ENCODE assay signal across 8 mouse cellular contexts in the genomic region with DNA sequence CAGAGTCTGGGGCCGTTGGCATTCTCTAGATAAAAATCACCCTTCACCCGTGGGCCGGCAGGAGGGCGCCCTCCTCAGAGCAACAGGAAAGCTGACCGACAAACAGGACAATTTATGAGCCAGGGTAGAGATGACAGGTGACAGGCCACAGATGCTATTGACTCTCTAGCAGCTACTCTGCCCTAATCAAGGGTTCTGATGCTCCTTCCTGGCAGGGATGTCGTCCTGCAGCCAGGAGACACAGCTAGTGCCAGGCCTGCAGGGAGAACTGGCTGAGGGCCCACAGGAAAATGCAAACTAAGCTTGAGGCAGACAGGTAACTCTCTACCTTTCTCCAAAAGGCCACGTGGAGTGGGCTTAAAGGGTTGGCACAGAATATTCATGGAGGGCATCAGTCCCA. TPM values are rescaled to one million over a fixed set of nuclear protein-coding genes. Genes with fewer than 3 reads are reported as not detected.
DNase-seq lines count a peak whose midpoint lies in the region; ATAC-seq and TF ChIP-seq lines count a peak whose summit lies in the region.

No protein-coding gene starts in this region.

- TF ChIP-seq EP300 in ES-Bruce4 (IDR thresholded peaks at IDR 0.05; ENCODE audit: insufficient read depth, low read depth, low read length), result no peak

- peak overlapping the region; percentile 90 for H3K27ac ChIP-seq in heart, embryonic 10.5 days
- no peak overlapping the region for H3K27ac ChIP-seq in ES-Bruce4 (ENCODE audit: insufficient read depth, low read length)
- H3K27ac ChIP-seq in embryonic facial prominence, embryonic 15.5 days (replicated peaks), result peak overlapping the region; percentile 79; the same call in 1 of the 2 replicates
- H3K27ac ChIP-seq in limb, embryonic 15.5 days, result no peak overlapping the region

- H3K36me3 ChIP-seq in heart, embryonic 10.5 days, result peaks cover 6% of the 10 kb centered on the region
- no peaks in the 10 kb centered on the region; the same call in 1 of the 2 replicates for H3K36me3 ChIP-seq in ES-Bruce4 (ENCODE audit: control insufficient read depth, insufficient read depth, low read length, poor library complexity, severe bottlenecking)
- H3K36me3 ChIP-seq in embryonic facial prominence, embryonic 15.5 days, result peaks cover 9% of the 10 kb centered on the region
- H3K36me3 ChIP-seq in limb, embryonic 15.5 days, result peaks cover 10% of the 10 kb centered on the region

- peaks cover 45% of the 10 kb centered on the region for H3K4me1 ChIP-seq in heart, embryonic 10.5 days
- no peaks in the 10 kb centered on the region for H3K4me1 ChIP-seq in ES-Bruce4 (ENCODE audit: control insufficient read depth, insufficient read depth, low read length)
- peaks cover 39% of the 10 kb centered on the region for H3K4me1 ChIP-seq in embryonic facial prominence, embryonic 15.5 days
- H3K4me1 ChIP-seq in limb, embryonic 15.5 days, result peaks cover 42% of the 10 kb centered on the region

- TF ChIP-seq POLR2A in ES-Bruce4 (IDR thresholded peaks at IDR 0.05; ENCODE audit: insufficient read depth, low read length), result no peak

- TF ChIP-seq CTCF in ES-Bruce4 (IDR thresholded peaks at IDR 0.05; ENCODE audit: low read depth, low read length), result no peak

- peak overlapping the region; percentile 91 for H3K4me2 ChIP-seq in embryonic facial prominence, embryonic 15.5 days (replicated peaks)
- H3K4me2 ChIP-seq in limb, embryonic 15.5 days, result peak overlapping the region; percentile 92

- H3K27me3 ChIP-seq in heart, embryonic 10.5 days (ENCODE audit: insufficient read depth, poor library complexity, severe bottlenecking), result peaks cover 26% of the 10 kb centered on the region
- 0 out of 2 replicates have a peak, but pooled peaks cover 3% of the 10 kb centered on the region for H3K27me3 ChIP-seq in ES-Bruce4 (ENCODE audit: control insufficient read depth, insufficient read depth, low read length, poor library complexity, severe bottlenecking)
- H3K27me3 ChIP-seq in embryonic facial prominence, embryonic 15.5 days, result peaks cover 20% of the 10 kb centered on the region
- peaks cover 30% of the 10 kb centered on the region for H3K27me3 ChIP-seq in limb, embryonic 15.5 days

- ATAC-seq in embryonic facial prominence, embryonic 15.5 days (ENCODE audit: insufficient number of reproducible peaks, low FRiP score, low TSS enrichment, low read depth), result no peak
- no peak for ATAC-seq in limb, embryonic 15.5 days (ENCODE audit: insufficient number of reproducible peaks, low FRiP score, low TSS enrichment, low read depth)

- H3K9me3 ChIP-seq in heart, embryonic 10.5 days, result no peaks in the 10 kb centered on the region
- H3K9me3 ChIP-seq in ES-Bruce4 (replicated peaks; ENCODE audit: control insufficient read depth, insufficient read depth, low read length, poor library complexity, severe bottlenecking), result no peaks in the 10 kb centered on the region
- no peaks in the 10 kb centered on the region for H3K9me3 ChIP-seq in embryonic facial prominence, embryonic 15.5 days (replicated peaks)
- H3K9me3 ChIP-seq in limb, embryonic 15.5 days, result no peaks in the 10 kb centered on the region

- peak overlapping the region; percentile 66 for H3K9ac ChIP-seq in ES-Bruce4 (ENCODE audit: low read depth, poor library complexity, severe bottlenecking)
- H3K9ac ChIP-seq in embryonic facial prominence, embryonic 15.5 days, result peak overlapping the region; percentile 63
- 0 out of 2 replicates have a peak overlapping the region, but pooled peaks have one; percentile 77 for H3K9ac ChIP-seq in limb, embryonic 15.5 days

- WGBS in heart, embryonic 10.5 days, result 15% methylated on average over 7 of the region's 7 CpGs
- 29% methylated on average over 7 of the region's 7 CpGs for WGBS in embryonic facial prominence, embryonic 15.5 days
- WGBS in limb, embryonic 15.5 days, result 14% methylated on average over 7 of the region's 7 CpGs

- intact Hi-C loops in left cerebral cortex, postnatal 25 days (cut with DNase I), result loop anchor here (2.0 kb wide), 1 partner anchor 66 kb away; no protein-coding TSS in a partner anchor

- no peak for DNase-seq in heart, embryonic 10.5 days (ENCODE audit: low spot score)
- DNase-seq in heart, adult 8-10 months (ENCODE audit: low spot score), result no peak
- DNase-seq in left cerebral cortex, postnatal 25 days (ENCODE audit: low spot score in 2 of 2), result no peak
- no peak for DNase-seq in embryo, embryonic 9.5 days (ENCODE audit: extremely low spot score)
- DNase-seq in gastrocnemius, postnatal 10 days, result no peak

- peak overlapping the region; percentile 83 for H3K4me3 ChIP-seq in heart, embryonic 10.5 days
- H3K4me3 ChIP-seq in ES-Bruce4 (ENCODE audit: low read depth, low read length), result peak overlapping the region; percentile 89
- peak overlapping the region; percentile 76 for H3K4me3 ChIP-seq in embryonic facial prominence, embryonic 15.5 days (replicated peaks)
- peak overlapping the region; percentile 75 for H3K4me3 ChIP-seq in limb, embryonic 15.5 days

RNA-seq across cellular contexts. Expression of gene Impdh1, which starts 5.0 kb away (rescaled TPM):
- polyA plus RNA-seq in heart, embryonic 10.5 days (2016; fragmentation: Nextera tagmentation; extraction: Ambion mirVana), result 50.7 and 54.0 TPM in 2 replicates
- total RNA-seq in heart, adult 8-10 months (2022), result 10 to 100 TPM; 16.5 to 24.0 (median 20.5) TPM
- polyA plus RNA-seq in ES-Bruce4 (2011; ENCODE audit: insufficient read depth, insufficient read length, low read depth, missing spikeins), result 25.7 and 29.8 TPM in 2 replicates
- polyA plus RNA-seq in embryonic facial prominence, embryonic 15.5 days (2015; fragmentation: Nextera tagmentation; extraction: Ambion mirVana), result 51.0 and 60.5 TPM in 2 replicates
- 50.4 and 56.8 TPM in 2 replicates for polyA plus RNA-seq in limb, embryonic 15.5 days (2015; fragmentation: Nextera tagmentation; extraction: Ambion mirVana)
- total RNA-seq in left cerebral cortex, postnatal 25 days (2021), result 10 to 100 TPM; 66.1 to 68.8 TPM
- total RNA-seq in gastrocnemius, postnatal 10 days (2021), result 10 to 100 TPM; 23.4 to 24.7 TPM

RNA-seq across cellular contexts. Expression of gene Prrt4, which starts 31.8 kb away (rescaled TPM):
- 3.2 and 4.3 TPM in 2 replicates for polyA plus RNA-seq in heart, embryonic 10.5 days (2016; fragmentation: Nextera tagmentation; extraction: Ambion mirVana)
- 1 to 10 TPM; 2.2 to 3.2 (median 2.9) TPM for total RNA-seq in heart, adult 8-10 months (2022)
- 0.20 and 0.52 TPM in 2 replicates for polyA plus RNA-seq in ES-Bruce4 (2011; ENCODE audit: insufficient read depth, insufficient read length, low read depth, missing spikeins)
- polyA plus RNA-seq in embryonic facial prominence, embryonic 15.5 days (2015; fragmentation: Nextera tagmentation; extraction: Ambion mirVana), result 0.59 and 0.79 TPM in 2 replicates
- polyA plus RNA-seq in limb, embryonic 15.5 days (2015; fragmentation: Nextera tagmentation; extraction: Ambion mirVana), result 0.67 and 0.83 TPM in 2 replicates
- 1 to 10 TPM; 2.4 to 2.9 TPM for total RNA-seq in left cerebral cortex, postnatal 25 days (2021)
- total RNA-seq in gastrocnemius, postnatal 10 days (2021), result 1 to 10 TPM in 1 of 2 experiments, under 1 TPM in 1; 0.78 to 1.2 TPM

RNA-seq across cellular contexts. Expression of gene Rbm28, which starts 46.3 kb away (rescaled TPM):
- 30.0 and 44.4 TPM in 2 replicates for polyA plus RNA-seq in heart, embryonic 10.5 days (2016; fragmentation: Nextera tagmentation; extraction: Ambion mirVana)
- 10 to 100 TPM; 15.1 to 19.7 (median 18.9) TPM for total RNA-seq in heart, adult 8-10 months (2022)
- polyA plus RNA-seq in ES-Bruce4 (2011; ENCODE audit: insufficient read depth, insufficient read length, low read depth, missing spikeins), result 94.5 and 97.0 TPM in 2 replicates
- 33.1 and 35.8 TPM in 2 replicates for polyA plus RNA-seq in embryonic facial prominence, embryonic 15.5 days (2015; fragmentation: Nextera tagmentation; extraction: Ambion mirVana)
- 30.7 and 31.5 TPM in 2 replicates for polyA plus RNA-seq in limb, embryonic 15.5 days (2015; fragmentation: Nextera tagmentation; extraction: Ambion mirVana)
- total RNA-seq in left cerebral cortex, postnatal 25 days (2021), result 10 to 100 TPM; 38.7 to 45.7 TPM
- total RNA-seq in gastrocnemius, postnatal 10 days (2021), result 10 to 100 TPM; 16.7 to 19.0 TPM

Comparison
In these comparisons a context has a peak if more than half of its experiments do, and no peak if none do; other contexts are left out.
1. H3K27ac ChIP-seq: peak in heart, embryonic 10.5 days (single experiment) and embryonic facial prominence, embryonic 15.5 days (single experiment); none in ES-Bruce4 (single experiment) and limb, embryonic 15.5 days (single experiment).
2. Peak in every context shown above with its lines, with median percentiles within 50 percentile points of each other: H3K4me3 ChIP-seq and H3K9ac ChIP-seq.